Mouse (Mus musculus): ENCODE data around the gene Snx6.
"Not testable (repeated sequence)": the region's sequence is repeated elsewhere in the genome, so short reads cannot be mapped to it uniquely, and the experiment has no call there.

The Snx6 gene

GRCm38 (mm10) chr12:54796516-54797195 lies 1.2 kb upstream of the Snx6 start:
- DNase-seq (ENCODE audit: low spot score): no peak

GRCm38 (mm10) chr12:54794392-54794791 lies 1.1 kb downstream of the Snx6 start:
- DNase-seq (ENCODE audit: low spot score): no peak

- no peak for DNase-seq (ENCODE audit: low spot score)
These were observed 4.0 kb downstream of the Snx6 start for GRCm38 (mm10) chr12:54791465-54791864.

GRCm38 (mm10) chr12:54789346-54790143 lies 6.0 kb downstream of the Snx6 start:
- peak; percentile 28 for DNase-seq (ENCODE audit: low spot score)

- DNase-seq (ENCODE audit: low spot score): no peak
These were observed 31.9 kb downstream of the Snx6 start for GRCm38 (mm10) chr12:54763624-54764023.

- DNase-seq (ENCODE audit: low spot score): no peak
These were observed 34.8 kb downstream of the Snx6 start for GRCm38 (mm10) chr12:54760676-54761075.

- DNase-seq (ENCODE audit: low spot score): peak; percentile 19
These were observed 36.7 kb downstream of the Snx6 start for GRCm38 (mm10) chr12:54758846-54759245.

GRCm38 (mm10) chr12:54748647-54749046 lies 46.9 kb downstream of the Snx6 start:
- no peak for DNase-seq (ENCODE audit: low spot score)

GRCm38 (mm10) chr12:54738661-54739243 lies 56.8 kb downstream of the Snx6 start:
- not testable (repeated sequence) for DNase-seq (ENCODE audit: low spot score)

- not testable (repeated sequence) for DNase-seq (ENCODE audit: low spot score)
These were observed 57.4 kb downstream of the Snx6 start for GRCm38 (mm10) chr12:54737891-54738660.

- DNase-seq (ENCODE audit: low spot score): not testable (repeated sequence)
These were observed 61.0 kb downstream of the Snx6 start for GRCm38 (mm10) chr12:54734307-54735131.

- DNase-seq (ENCODE audit: low spot score): not testable (repeated sequence)
These were observed 66.1 kb downstream of the Snx6 start for GRCm38 (mm10) chr12:54729140-54730059.

GRCm38 (mm10) chr12:54718871-54719786 lies 76.4 kb downstream of the Snx6 start:
- not testable (repeated sequence) for DNase-seq (ENCODE audit: low spot score)

- DNase-seq (ENCODE audit: low spot score): not testable (repeated sequence)
These were observed 78.0 kb downstream of the Snx6 start for GRCm38 (mm10) chr12:54717516-54717915.

GRCm38 (mm10) chr12:54713822-54714626 lies 81.5 kb downstream of the Snx6 start:
- not testable (repeated sequence) for DNase-seq (ENCODE audit: low spot score)

GRCm38 (mm10) chr12:54710494-54710879 lies 85.0 kb downstream of the Snx6 start:
- not testable (repeated sequence) for DNase-seq (ENCODE audit: low spot score)

- not testable (repeated sequence) for DNase-seq (ENCODE audit: low spot score)
These were observed 85.6 kb downstream of the Snx6 start for GRCm38 (mm10) chr12:54709691-54710493.

Data from c-Kit-positive CD71-positive TER-119-positive erythroid progenitor cells, embryonic 14.5 days (primary cell).